Mouse (Mus musculus) macrophage (primary cell): Measurements from ENCODE around the gene Adora1. TPM values are rescaled to one million over a fixed set of nuclear protein-coding genes. Genes with fewer than 3 reads are reported as not detected.

Experiments
- H3K27ac ChIP-seq: fragments of 350-480 bp; formaldehyde crosslinking; 2 replicates; pipeline ENCODE4 v1.9.0; 2021
- H3K36me3 ChIP-seq: fragments of 350-480 bp; formaldehyde crosslinking; 2 replicates; pipeline ENCODE4 v1.9.0; 2021; ENCODE audit errors: inconsistent target
- H3K4me3 ChIP-seq: fragments of 350-480 bp; formaldehyde crosslinking; 2 replicates; pipeline ENCODE4 v1.9.0; 2021; ENCODE audit errors: inconsistent target
- H3K79me2 ChIP-seq: fragments of 350-480 bp; formaldehyde crosslinking; 2 replicates; pipeline ENCODE4 v1.9.0; 2021; ENCODE audit errors: inconsistent target
- WGBS: methylation state at CpG from one replicate; pipeline ENCODE4 v1.1.7; 2026; ENCODE audit warnings: inconsistent platforms; ENCODE audit not compliant: missing documents; 5-methylcytosine and 5-hydroxymethylcytosine counted together
- polyA plus RNA-seq: library from polyadenylated mRNA; stranded (reverse); fragments of 250-400 nt; gene quantifications from 3 replicates; pipeline ENCODE4 v1.2.4, GENCODE M21; 2018; ENCODE audit warnings: inconsistent platforms

Adora1 gene
- polyA plus RNA-seq, 1 experiment from 2014 or later: not detected

GRCm38 (mm10) chr1:134152626-134153590 lies 82.3 kb downstream of the Adora1 start:
- WGBS: 84% methylated on average over 20 of the region's 21 CpGs
- Histone ChIP-seq H3K79me2 (no peaks in the 10 kb centered on the region), H3K27ac (no peak overlapping the region), H3K4me3 (no peak overlapping the region), H3K36me3 (no peaks in the 10 kb centered on the region)

- H3K4me3 ChIP-seq: no peak overlapping the region
- no peak overlapping the region for H3K27ac ChIP-seq
- WGBS: 29% methylated on average over 11 of the region's 13 CpGs
- no peaks in the 10 kb centered on the region for H3K79me2 ChIP-seq
- no peaks in the 10 kb centered on the region for H3K36me3 ChIP-seq
These were observed 83.4 kb downstream of the Adora1 start for GRCm38 (mm10) chr1:134151655-134152412.

GRCm38 (mm10) chr1:134150745-134151144 lies 84.5 kb downstream of the Adora1 start:
- 94% methylated on average over 9 of the region's 9 CpGs for WGBS
- no peak overlapping the region for H3K27ac ChIP-seq
- H3K36me3 ChIP-seq: no peaks in the 10 kb centered on the region

DNA sequence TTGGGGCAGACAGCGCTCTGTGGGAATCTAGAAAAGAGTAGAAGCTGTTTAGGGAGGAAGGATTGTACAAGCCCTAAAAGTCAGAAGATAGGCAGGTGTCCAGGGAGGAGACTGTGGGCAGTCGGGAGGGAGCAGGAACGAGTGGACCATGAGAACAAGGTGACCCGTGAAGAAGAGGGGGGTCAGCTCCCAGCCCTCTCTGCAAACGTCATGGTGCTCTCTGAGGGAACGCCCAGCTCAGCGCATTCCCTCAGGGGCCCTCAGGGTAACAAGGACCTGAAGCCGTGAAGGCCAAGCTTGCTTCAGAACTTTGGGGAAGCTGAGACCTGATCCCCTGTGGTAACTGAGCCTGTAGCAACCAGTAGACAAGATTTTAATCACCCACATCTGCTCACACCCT lies 85.2 kb downstream of the Adora1 start:
- no peak overlapping the region for H3K4me3 ChIP-seq
- H3K79me2 ChIP-seq: no peaks in the 10 kb centered on the region
- no peak overlapping the region for H3K27ac ChIP-seq
- no peaks in the 10 kb centered on the region for H3K36me3 ChIP-seq
- WGBS: 79% methylated on average over 8 of the region's 8 CpGs

More at GRCm38 (mm10) chr1:134150745-134151144, 84.5 kb downstream of the Adora1 start:
- Histone ChIP-seq H3K4me3 (no peak overlapping the region), H3K79me2 (no peaks in the 10 kb centered on the region)

Other genes starting within 250 kb of the Adora1 start
- gene Fmod, start 198.2 kb downstream of the Adora1 start, polyA plus RNA-seq: not detected in 3 replicates
- gene Btg2, start 156.3 kb downstream of the Adora1 start, polyA plus RNA-seq: 3.9 to 21.4 TPM (median 6.0 TPM) in 3 replicates
- gene Chit1, start 124.2 kb downstream of the Adora1 start, polyA plus RNA-seq: not detected in 3 replicates
- gene Chil1, start 53.3 kb downstream of the Adora1 start, polyA plus RNA-seq: 0.44 to 1.8 TPM (median 0.55 TPM) in 3 replicates
- gene Mybph, start 42.0 kb downstream of the Adora1 start, polyA plus RNA-seq: not detected in 3 replicates
- gene Myog, start 54.6 kb upstream of the Adora1 start, polyA plus RNA-seq: not detected in 3 replicates
- gene Ppfia4, start 97.5 kb upstream of the Adora1 start, polyA plus RNA-seq: 5.1 to 8.5 TPM (median 6.0 TPM) in 3 replicates
- gene Tmem183a, start 126.5 kb upstream of the Adora1 start, polyA plus RNA-seq: 31.9 to 35.6 TPM (median 34.8 TPM) in 3 replicates
- not detected in 3 replicates for gene 4933406M09Rik, start 150.5 kb upstream of the Adora1 start, polyA plus RNA-seq
- gene Cyb5r1, start 170.1 kb upstream of the Adora1 start, polyA plus RNA-seq: 67.3 to 81.1 TPM (median 76.8 TPM) in 3 replicates
- gene Adipor1, start 179.9 kb upstream of the Adora1 start, polyA plus RNA-seq: 121 to 204 TPM (median 153 TPM) in 3 replicates
- 2.9 to 3.4 TPM (median 3.1 TPM) in 3 replicates for gene Klhl12, start 220.1 kb upstream of the Adora1 start, polyA plus RNA-seq